Mouse (Mus musculus): Measurements from ENCODE around the gene Grik1. TPM values are rescaled to one million over a fixed set of nuclear protein-coding genes. Genes with fewer than 3 reads are reported as not detected.

Grik1 gene
- total and polyA plus RNA-seq, 2 experiments from 2014 or later = 30.4 to 37.1 TPM

- H3K36me3 ChIP-seq (ENCODE audit: insufficient read depth, low read length) = no peaks in the 10 kb centered on the region
- 55% methylated on average over 2 of the region's 2 CpGs for WGBS
- no peaks in the 10 kb centered on the region for H3K27me3 ChIP-seq (ENCODE audit: insufficient read depth, low read length)
- H3K4me3 ChIP-seq (ENCODE audit: low read depth, low read length) = no peak overlapping the region
- DNase-seq (ENCODE audit: low spot score) = no peak
- no peaks in the 10 kb centered on the region for H3K4me1 ChIP-seq (ENCODE audit: insufficient read depth, low read length)
- H3K9ac ChIP-seq (replicated peaks; ENCODE audit: low read length, poor library complexity, severe bottlenecking) = no peak overlapping the region
- H3K4me2 ChIP-seq (ENCODE audit: low read depth, low read length, poor library complexity, severe bottlenecking) = no peak overlapping the region
- no peak overlapping the region for H3K27ac ChIP-seq (ENCODE audit: low read depth, low read length)
- H3K9me3 ChIP-seq (ENCODE audit: low read length) = no peaks in the 10 kb centered on the region
- TF ChIP-seq CTCF (IDR thresholded peaks at IDR 0.05) = no peak
- ATAC-seq (ENCODE audit: low FRiP score) = no peak
Measured at GRCm38 (mm10) chr16:87973394-87974075, 316.5 kb downstream of the Grik1 start.

- Histone ChIP-seq H3K27ac (ENCODE audit: low read depth, low read length) (no peak overlapping the region), H3K9me3 (ENCODE audit: low read length) (no peaks in the 10 kb centered on the region), H3K27me3 (ENCODE audit: insufficient read depth, low read length) (no peaks in the 10 kb centered on the region), H3K4me3 (ENCODE audit: low read depth, low read length) (no peak overlapping the region), H3K4me1 (ENCODE audit: insufficient read depth, low read length) (no peaks in the 10 kb centered on the region), H3K4me2 (ENCODE audit: low read depth, low read length, poor library complexity, severe bottlenecking) (no peak overlapping the region), H3K9ac (replicated peaks; ENCODE audit: low read length, poor library complexity, severe bottlenecking) (no peak overlapping the region), H3K36me3 (ENCODE audit: insufficient read depth, low read length) (no peaks in the 10 kb centered on the region)
- ATAC-seq (ENCODE audit: low FRiP score) (no peak), DNase-seq (ENCODE audit: low spot score) (no peak)
- TF ChIP-seq CTCF (IDR thresholded peaks at IDR 0.05) = no peak
- whole genome bisulfite sequencing = 57% methylated on average over 6 of the region's 6 CpGs
Measured at GRCm38 (mm10) chr16:87971911-87972310, 318.2 kb downstream of the Grik1 start.

GRCm38 (mm10) chr16:87969936-87970335, 320.1 kb downstream of the Grik1 start:
- no peak for TF ChIP-seq CTCF (IDR thresholded peaks at IDR 0.05)
- Histone ChIP-seq H3K27ac (ENCODE audit: low read depth, low read length) (no peak overlapping the region), H3K4me3 (ENCODE audit: low read depth, low read length) (no peak overlapping the region), H3K4me2 (ENCODE audit: low read depth, low read length, poor library complexity, severe bottlenecking) (no peak overlapping the region), H3K27me3 (ENCODE audit: insufficient read depth, low read length) (no peaks in the 10 kb centered on the region), H3K9me3 (ENCODE audit: low read length) (no peaks in the 10 kb centered on the region), H3K4me1 (ENCODE audit: insufficient read depth, low read length) (no peaks in the 10 kb centered on the region), H3K36me3 (ENCODE audit: insufficient read depth, low read length) (no peaks in the 10 kb centered on the region), H3K9ac (replicated peaks; ENCODE audit: low read length, poor library complexity, severe bottlenecking) (no peak overlapping the region)
- WGBS = 80% methylated on average over 3 of the region's 3 CpGs
- ATAC-seq (ENCODE audit: low FRiP score) (no peak), DNase-seq (ENCODE audit: low spot score) (peak; percentile 21)

GRCm38 (mm10) chr16:87961419-87961818, 328.6 kb downstream of the Grik1 start:
- no peak for ATAC-seq (ENCODE audit: low FRiP score)
- Histone ChIP-seq H3K4me3 (ENCODE audit: low read depth, low read length) (no peak overlapping the region), H3K27me3 (ENCODE audit: insufficient read depth, low read length) (no peaks in the 10 kb centered on the region), H3K36me3 (ENCODE audit: insufficient read depth, low read length) (no peaks in the 10 kb centered on the region), H3K9me3 (ENCODE audit: low read length) (no peaks in the 10 kb centered on the region), H3K27ac (ENCODE audit: low read depth, low read length) (no peak overlapping the region), H3K4me2 (ENCODE audit: low read depth, low read length, poor library complexity, severe bottlenecking) (no peak overlapping the region), H3K9ac (replicated peaks; ENCODE audit: low read length, poor library complexity, severe bottlenecking) (no peak overlapping the region), H3K4me1 (ENCODE audit: insufficient read depth, low read length) (no peaks in the 10 kb centered on the region)
- TF ChIP-seq CTCF (IDR thresholded peaks at IDR 0.05) = no peak
- DNase-seq (ENCODE audit: low spot score) = no peak
- 62% methylated on average over 6 of the region's 6 CpGs for WGBS

- no peak for ATAC-seq (ENCODE audit: low FRiP score)
- no peak overlapping the region for H3K4me2 ChIP-seq (ENCODE audit: low read depth, low read length, poor library complexity, severe bottlenecking)
- no peak for DNase-seq (ENCODE audit: low spot score)
- H3K9me3 ChIP-seq (ENCODE audit: low read length) = no peaks in the 10 kb centered on the region
- 92% methylated on average over 10 of the region's 10 CpGs for WGBS
- no peak for TF ChIP-seq CTCF (IDR thresholded peaks at IDR 0.05)
- no peaks in the 10 kb centered on the region for H3K36me3 ChIP-seq (ENCODE audit: insufficient read depth, low read length)
- no peak overlapping the region for H3K9ac ChIP-seq (replicated peaks; ENCODE audit: low read length, poor library complexity, severe bottlenecking)
- H3K4me1 ChIP-seq (ENCODE audit: insufficient read depth, low read length) = no peaks in the 10 kb centered on the region
- no peak overlapping the region for H3K27ac ChIP-seq (ENCODE audit: low read depth, low read length)
- H3K4me3 ChIP-seq (ENCODE audit: low read depth, low read length) = no peak overlapping the region
- no peaks in the 10 kb centered on the region for H3K27me3 ChIP-seq (ENCODE audit: insufficient read depth, low read length)
Measured at GRCm38 (mm10) chr16:87957449-87957848, 332.6 kb downstream of the Grik1 start.

- TF ChIP-seq CTCF (IDR thresholded peaks at IDR 0.05) = no peak
- H3K4me2 ChIP-seq (ENCODE audit: low read depth, low read length, poor library complexity, severe bottlenecking) = no peak overlapping the region
- ATAC-seq (ENCODE audit: low FRiP score) (no peak), DNase-seq (ENCODE audit: low spot score) (no peak)
- no peaks in the 10 kb centered on the region for H3K9me3 ChIP-seq (ENCODE audit: low read length)
- H3K4me3 ChIP-seq (ENCODE audit: low read depth, low read length) = no peak overlapping the region
- no peaks in the 10 kb centered on the region for H3K4me1 ChIP-seq (ENCODE audit: insufficient read depth, low read length)
- no peak overlapping the region for H3K27ac ChIP-seq (ENCODE audit: low read depth, low read length)
- WGBS = 88% methylated on average over 5 of the region's 5 CpGs
- no peak overlapping the region for H3K9ac ChIP-seq (replicated peaks; ENCODE audit: low read length, poor library complexity, severe bottlenecking)
- no peaks in the 10 kb centered on the region for H3K27me3 ChIP-seq (ENCODE audit: insufficient read depth, low read length)
- H3K36me3 ChIP-seq (ENCODE audit: insufficient read depth, low read length) = no peaks in the 10 kb centered on the region
Measured at GRCm38 (mm10) chr16:87956178-87956577, 333.9 kb downstream of the Grik1 start.
